ENCODE assay signal across 34 mouse cellular contexts in genomic region chr4:69523112-69523511, GRCm38 (mm10).
"Had no signal": no experiment of that assay in that cellular context is flagged by ENCODE, and none has a peak within 500 bp of the region (broad histone marks: within the 10 kb centered on the region; RNA-seq: fewer than 3 reads in every experiment).

No protein-coding gene starts in this region.

- H3K36me3 ChIP-seq: heart, embryonic 10.5 days; heart, embryonic 12.5 days; heart, embryonic 13.5 days; heart, embryonic 15.5 days; hindbrain, embryonic 10.5 days; hindbrain, embryonic 12.5 days; hindbrain, embryonic 13.5 days; hindbrain, embryonic 15.5 days; intestine, embryonic 15.5 days had no signal

- ATAC-seq: hindbrain, embryonic 16.5 days; hindbrain, postnatal 0 days; inflammation-experienced regulatory T-cells, adult 6 months; intestine, embryonic 15.5 days; intestine, embryonic 16.5 days; intestine, postnatal 0 days had no signal

- DNase-seq: heart, adult 18-20 months; heart, adult 2 months; heart, postnatal 10 days; heart, postnatal 14 days; heart, postnatal 36 days; heart, postnatal 4 days; kidney, adult 11 months; kidney, adult 18-20 months; kidney, adult 9 months; kidney, postnatal 10 days; kidney, postnatal 14 days; kidney, postnatal 36 days; kidney, postnatal 4 days; layer of hippocampus, adult 9-11 months; layer of hippocampus, postnatal 36 days had no signal

- H3K27me3 ChIP-seq: heart, embryonic 12.5 days; heart, embryonic 13.5 days; heart, embryonic 15.5 days; hindbrain, embryonic 12.5 days; hindbrain, embryonic 13.5 days; hindbrain, embryonic 15.5 days; intestine, embryonic 15.5 days had no signal

- H3K4me3 ChIP-seq: heart, adult 2 months; heart, embryonic 10.5 days; heart, embryonic 12.5 days; heart, embryonic 13.5 days; heart, embryonic 15.5 days; hindbrain, embryonic 10.5 days; hindbrain, embryonic 12.5 days; hindbrain, embryonic 13.5 days; hindbrain, embryonic 15.5 days; intestine, embryonic 15.5 days; layer of hippocampus, adult 2 months; left cerebral cortex, adult 2 months had no signal

- H3K27ac ChIP-seq: heart, adult 2 months; heart, embryonic 10.5 days; heart, embryonic 13.5 days; heart, embryonic 15.5 days; hindbrain, embryonic 10.5 days; hindbrain, embryonic 12.5 days; hindbrain, embryonic 13.5 days; hindbrain, embryonic 14.5 days; hindbrain, embryonic 15.5 days; hindbrain, postnatal 0 days; intestine, embryonic 15.5 days; kidney, postnatal 0 days; layer of hippocampus, adult 2 months; left cerebral cortex, adult 2 months had no signal

- H3K4me1 ChIP-seq: heart, embryonic 10.5 days; heart, embryonic 12.5 days; heart, embryonic 13.5 days; heart, embryonic 15.5 days; hindbrain, embryonic 10.5 days; hindbrain, embryonic 12.5 days; hindbrain, embryonic 13.5 days; hindbrain, embryonic 15.5 days; intestine, embryonic 15.5 days had no signal

- H3K4me2 ChIP-seq: heart, embryonic 11.5 days; heart, embryonic 12.5 days; heart, embryonic 13.5 days; heart, embryonic 15.5 days; hindbrain, embryonic 12.5 days; hindbrain, embryonic 13.5 days; hindbrain, embryonic 14.5 days; hindbrain, embryonic 15.5 days; intestine, embryonic 15.5 days had no signal

- H3K9me3 ChIP-seq: heart, embryonic 10.5 days; heart, embryonic 12.5 days; heart, embryonic 13.5 days; heart, embryonic 15.5 days; hindbrain, embryonic 10.5 days; hindbrain, embryonic 12.5 days; hindbrain, embryonic 13.5 days; hindbrain, embryonic 15.5 days; intestine, embryonic 15.5 days had no signal

- H3K9ac ChIP-seq: heart, embryonic 12.5 days; heart, embryonic 13.5 days; heart, embryonic 15.5 days; hindbrain, embryonic 12.5 days; hindbrain, embryonic 13.5 days; hindbrain, embryonic 14.5 days; hindbrain, embryonic 15.5 days; intestine, embryonic 15.5 days had no signal
